Mouse (Mus musculus) midbrain, embryonic 13.5 days (tissue): ENCODE measurements around the gene Olfr810. TPM values are rescaled to one million over a fixed set of nuclear protein-coding genes. Genes with fewer than 3 reads are reported as not detected.

Experiments used
- ATAC-seq: fragments of 200-750 bp; cut with Nextera tagmentation; 2 replicates; pipeline ENCODE4 v1.8.0; 2017; ENCODE audit warnings: mild to moderate bottlenecking, moderate TSS enrichment, moderate library complexity
- H3K27ac ChIP-seq: fragments of 300-500 bp; sonication (generic); 2 replicates; pipeline ENCODE4 v1.5.1; 2015; ENCODE audit warnings: inconsistent platforms, mild to moderate bottlenecking, moderate library complexity
- H3K27me3 ChIP-seq: fragments of 300-500 bp; sonication (generic); 2 replicates; pipeline ENCODE4 v1.6.1; 2015; ENCODE audit warnings: mild to moderate bottlenecking, inconsistent platforms
- H3K36me3 ChIP-seq: fragments of 300-500 bp; sonication (generic); 2 replicates; pipeline ENCODE4 v1.6.1; 2015; ENCODE audit warnings: mild to moderate bottlenecking, inconsistent platforms
- H3K4me1 ChIP-seq: fragments of 300-500 bp; sonication (generic); replicated peaks from 2 replicates; pipeline ENCODE4 v1.6.1; 2015; ENCODE audit warnings: inconsistent platforms
- H3K4me2 ChIP-seq: fragments of 300-500 bp; sonication (generic); replicated peaks from 2 replicates; pipeline ENCODE4 v1.6.1; 2015; ENCODE audit warnings: moderate library complexity, mild to moderate bottlenecking, inconsistent platforms
- H3K4me3 ChIP-seq: fragments of 300-500 bp; sonication (generic); replicated peaks from 2 replicates; pipeline ENCODE4 v1.5.1; 2015; ENCODE audit warnings: mild to moderate bottlenecking, inconsistent platforms
- H3K9ac ChIP-seq: fragments of 300-500 bp; sonication (generic); replicated peaks from 2 replicates; pipeline ENCODE4 v1.6.1; 2015; ENCODE audit warnings: mild to moderate bottlenecking, inconsistent platforms
- H3K9me3 ChIP-seq: fragments of 300-500 bp; sonication (generic); 2 replicates; pipeline ENCODE4 v1.6.1; 2016; ENCODE audit warnings: mild to moderate bottlenecking, inconsistent platforms
- WGBS: fragments of 180-500 bp; shearing (Covaris S2); methylation state at CpG from one replicate; pipeline ENCODE4 v1.1.7; 2015; 5-methylcytosine and 5-hydroxymethylcytosine counted together
- polyA plus RNA-seq: library from polyadenylated mRNA; unstranded; fragments of >200 nt; fragmentation: Nextera tagmentation; extraction: Ambion mirVana; gene quantifications from 2 replicates; pipeline ENCODE4 v1.2.1, GENCODE M21; 2015

The Olfr810 gene
- polyA plus RNA-seq, result not detected in 2 replicates

GRCm38 (mm10) chr10:129794817-129795216 lies at the start of gene Olfr810:
Olfr810 (minus strand) TSS chr10:129794917.
- H3K9ac ChIP-seq, result no peak within 1 kb of the TSS
- H3K4me2 ChIP-seq, result no peak within 1 kb of the TSS
- H3K27me3 ChIP-seq, result no peaks in the 10 kb centered on the region
- H3K4me1 ChIP-seq, result no peaks in the 10 kb centered on the region
- ATAC-seq, result no peak
- no peaks in the 10 kb centered on the region for H3K9me3 ChIP-seq
- H3K4me3 ChIP-seq, result no peak within 1 kb of the TSS
- no peaks in the 10 kb centered on the region for H3K36me3 ChIP-seq
- no peak within 1 kb of the TSS for H3K27ac ChIP-seq

DNA sequence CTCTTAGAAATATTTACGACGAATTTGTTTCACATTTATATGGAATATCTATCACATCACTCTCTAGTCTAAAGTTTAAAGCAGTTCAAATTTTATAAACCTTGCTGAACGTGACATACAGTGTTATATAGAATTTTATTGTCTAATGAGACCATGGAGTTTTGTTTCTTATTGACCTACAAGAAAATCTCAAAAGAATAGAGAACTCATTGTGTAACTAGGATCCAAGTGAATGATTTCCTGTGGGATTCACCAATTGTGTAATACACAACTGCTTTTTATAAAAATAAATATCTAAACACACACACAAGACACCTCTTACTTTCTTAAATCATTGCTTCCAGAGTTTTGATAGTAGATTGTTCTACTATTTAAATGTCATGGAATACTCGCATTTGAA lies 9.6 kb upstream of the Olfr810 start, which contains the start of gene Olfr811:
Gene Olfr811 (minus strand): TSS at position 101 of the 400 bp plus-strand sequence.
- Histone ChIP-seq H3K36me3 (no peaks in the 10 kb centered on the region), H3K27me3 (no peaks in the 10 kb centered on the region), H3K4me3 (no peak within 1 kb of the TSS), H3K4me2 (no peak within 1 kb of the TSS), H3K27ac (no peak within 1 kb of the TSS), H3K9me3 (no peaks in the 10 kb centered on the region), H3K9ac (no peak within 1 kb of the TSS), H3K4me1 (no peaks in the 10 kb centered on the region)
- WGBS, result 87% methylated on average over 4 of the region's 4 CpGs
- no peak for ATAC-seq

GRCm38 (mm10) chr10:129778123-129778522 lies 16.6 kb downstream of the Olfr810 start:
- Histone ChIP-seq H3K36me3 (no peaks in the 10 kb centered on the region), H3K9me3 (no peaks in the 10 kb centered on the region), H3K27me3 (no peaks in the 10 kb centered on the region), H3K4me1 (no peaks in the 10 kb centered on the region), H3K27ac (no peak overlapping the region), H3K9ac (no peak overlapping the region), H3K4me2 (no peak overlapping the region), H3K4me3 (no peak overlapping the region)
- ATAC-seq, result no peak

GRCm38 (mm10) chr10:129774338-129774737 lies 20.4 kb downstream of the Olfr810 start, which contains the start of gene Olfr809:
Olfr809 (plus strand) TSS chr10:129774638.
- H3K36me3 ChIP-seq, result no peaks in the 10 kb centered on the region
- H3K9me3 ChIP-seq, result no peaks in the 10 kb centered on the region
- no peaks in the 10 kb centered on the region for H3K27me3 ChIP-seq
- no peak for ATAC-seq
- H3K4me1 ChIP-seq, result no peaks in the 10 kb centered on the region
- no peak within 1 kb of the TSS for H3K4me3 ChIP-seq
- H3K4me2 ChIP-seq, result no peak within 1 kb of the TSS
- no peak within 1 kb of the TSS for H3K27ac ChIP-seq
- H3K9ac ChIP-seq, result no peak within 1 kb of the TSS

DNA sequence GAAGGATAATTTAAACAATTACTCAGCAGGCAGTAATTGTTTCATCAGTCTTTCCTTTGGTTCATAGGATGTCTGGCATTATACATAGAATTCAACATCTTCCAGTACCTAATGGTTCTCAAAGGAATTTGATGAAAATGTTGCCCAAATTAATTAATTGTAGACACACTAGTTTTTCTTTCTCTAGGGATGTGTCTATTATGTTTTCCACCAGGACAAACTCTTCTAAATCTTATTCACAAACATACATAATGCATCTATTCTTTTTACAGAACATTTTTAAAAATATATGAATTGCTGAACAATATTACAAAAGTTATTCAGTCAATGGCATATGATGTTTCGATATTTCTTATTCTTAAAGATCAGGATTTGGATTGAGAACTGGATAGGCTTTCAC lies 29.5 kb downstream of the Olfr810 start, which contains the start of gene Olfr808:
Gene Olfr808 (plus strand): TSS at position 301 of the 400 bp plus-strand sequence.
- Histone ChIP-seq H3K9ac (no peak within 1 kb of the TSS), H3K4me3 (no peak within 1 kb of the TSS), H3K9me3 (no peaks in the 10 kb centered on the region), H3K36me3 (no peaks in the 10 kb centered on the region), H3K4me1 (no peaks in the 10 kb centered on the region), H3K27me3 (no peaks in the 10 kb centered on the region), H3K27ac (no peak within 1 kb of the TSS), H3K4me2 (no peak within 1 kb of the TSS)
- no peak for ATAC-seq
- WGBS, result 93% methylated on average over 1 of the region's 1 CpGs

DNA sequence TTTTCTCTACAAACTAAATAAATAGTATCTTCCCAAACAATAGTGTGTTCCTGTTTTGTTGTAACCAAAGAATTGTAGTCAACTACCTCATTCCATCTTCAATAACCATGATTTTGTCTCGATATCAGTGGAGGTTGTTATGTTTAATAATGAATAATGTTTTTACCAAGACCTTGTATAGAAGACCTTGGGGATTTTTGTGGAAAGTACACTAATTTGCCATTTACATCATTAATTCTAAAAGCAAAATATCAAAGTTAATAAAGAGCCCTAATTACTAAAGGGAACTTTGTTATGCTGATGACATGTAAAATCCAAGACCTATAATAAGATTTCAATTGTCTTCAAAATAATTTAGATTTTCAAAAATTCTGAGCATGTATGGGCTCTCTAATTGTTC lies 37.0 kb downstream of the Olfr810 start, which contains the start of gene Olfr807:
Gene Olfr807 (minus strand): TSS at position 101 of the 400 bp plus-strand sequence.
- Histone ChIP-seq H3K36me3 (no peaks in the 10 kb centered on the region), H3K27ac (no peak within 1 kb of the TSS), H3K4me3 (no peak within 1 kb of the TSS), H3K27me3 (no peaks in the 10 kb centered on the region), H3K9ac (no peak within 1 kb of the TSS), H3K4me2 (no peak within 1 kb of the TSS), H3K4me1 (no peaks in the 10 kb centered on the region), H3K9me3 (no peaks in the 10 kb centered on the region)
- ATAC-seq, result no peak
- 91% methylated on average over 1 of the region's 1 CpGs for WGBS

- H3K36me3 ChIP-seq, result no peaks in the 10 kb centered on the region
- H3K4me1 ChIP-seq, result no peaks in the 10 kb centered on the region
- no peak within 1 kb of the TSS for H3K9ac ChIP-seq
- ATAC-seq, result no peak
- no peak within 1 kb of the TSS for H3K4me3 ChIP-seq
- H3K9me3 ChIP-seq, result no peaks in the 10 kb centered on the region
- no peaks in the 10 kb centered on the region for H3K27me3 ChIP-seq
- no peak within 1 kb of the TSS for H3K4me2 ChIP-seq
- no peak within 1 kb of the TSS for H3K27ac ChIP-seq
Observed at GRCm38 (mm10) chr10:129741821-129742220, 52.9 kb downstream of the Olfr810 start, which contains the start of gene Olfr806. Olfr806 (minus strand) TSS chr10:129741921.

Other genes with a start within 250 kb of the Olfr810 start
- not detected in 2 replicates for gene Olfr794, start 227.3 kb downstream of the Olfr810 start, polyA plus RNA-seq
- gene Olfr796, start 182.3 kb downstream of the Olfr810 start, polyA plus RNA-seq, result not detected in 2 replicates
- not detected in 2 replicates for gene Olfr798, start 167.0 kb downstream of the Olfr810 start, polyA plus RNA-seq
- gene Olfr799, start 157.4 kb downstream of the Olfr810 start, polyA plus RNA-seq, result not detected in 2 replicates
- not detected in 2 replicates for gene Olfr800, start 137.2 kb downstream of the Olfr810 start, polyA plus RNA-seq
- gene Olfr801, start 121.1 kb downstream of the Olfr810 start, polyA plus RNA-seq, result not detected in 2 replicates
- gene Olfr802, start 106.7 kb downstream of the Olfr810 start, polyA plus RNA-seq, result not detected in 2 replicates
- gene Olfr803, start 100.6 kb downstream of the Olfr810 start, polyA plus RNA-seq, result not detected in 2 replicates
- not detected in 2 replicates for gene Olfr804, start 91.7 kb downstream of the Olfr810 start, polyA plus RNA-seq
- not detected in 2 replicates for gene Olfr805, start 65.5 kb downstream of the Olfr810 start, polyA plus RNA-seq
- not detected in 2 replicates for gene Olfr806, start 53.0 kb downstream of the Olfr810 start, polyA plus RNA-seq
- gene Olfr807, start 37.1 kb downstream of the Olfr810 start, polyA plus RNA-seq, result not detected in 2 replicates
- gene Olfr808, start 29.4 kb downstream of the Olfr810 start, polyA plus RNA-seq, result not detected in 2 replicates
- not detected in 2 replicates for gene Olfr809, start 20.3 kb downstream of the Olfr810 start, polyA plus RNA-seq
- not detected in 2 replicates for gene Olfr811, start 9.5 kb upstream of the Olfr810 start, polyA plus RNA-seq
- not detected in 2 replicates for gene Olfr812, start 51.2 kb upstream of the Olfr810 start, polyA plus RNA-seq
- gene Olfr813, start 60.5 kb upstream of the Olfr810 start, polyA plus RNA-seq, result not detected in 2 replicates
- gene Olfr814, start 84.9 kb upstream of the Olfr810 start, polyA plus RNA-seq, result not detected in 2 replicates
- gene Olfr815, start 111.0 kb upstream of the Olfr810 start, polyA plus RNA-seq, result not detected in 2 replicates
- gene Olfr816, start 120.7 kb upstream of the Olfr810 start, polyA plus RNA-seq, result not detected in 2 replicates
- gene Olfr818, start 154.2 kb upstream of the Olfr810 start, polyA plus RNA-seq, result not detected in 2 replicates
- not detected in 2 replicates for gene Olfr819, start 172.3 kb upstream of the Olfr810 start, polyA plus RNA-seq
- gene Olfr247, start 181.2 kb upstream of the Olfr810 start, polyA plus RNA-seq, result not detected in 2 replicates
- gene Gm10310, start 190.1 kb upstream of the Olfr810 start, polyA plus RNA-seq, result not detected in 2 replicates
- gene Olfr820, start 217.7 kb upstream of the Olfr810 start, polyA plus RNA-seq, result not detected in 2 replicates
- not detected in 2 replicates for gene Olfr821, start 235.4 kb upstream of the Olfr810 start, polyA plus RNA-seq